Mouse (Mus musculus) kidney, postnatal 25 days (tissue): ENCODE measurements at regions not wholly inside any gene's neighbourhood (a gene's known extent, or its start where the extent isn't known, plus 50 kb on each side); places are given as distances from the start of the nearest gene placed in this dataset.
"Not testable (repeated sequence)": the region's sequence is repeated elsewhere in the genome, so short reads cannot be mapped to it uniquely, and the experiment has no call there.

Experiments used
- DNase-seq, 2 experiments: peaks; one replicate each; pipeline ENCODE4 v3.0.0; 2021; ENCODE audit warnings: mixed read lengths in 2 of 2

- DNase-seq: no peak
Measured at GRCm38 (mm10) chr13:72282764-72283163, 319.2 kb upstream of the Irx1 start.

GRCm38 (mm10) chr13:72283701-72284100, 320.2 kb upstream of the Irx1 start:
- no peak for DNase-seq

- DNase-seq: no peak
Measured at GRCm38 (mm10) chr13:72286301-72286700, 322.8 kb upstream of the Irx1 start.

- no peak for DNase-seq
Measured at GRCm38 (mm10) chr13:72288381-72289092, 325.0 kb upstream of the Irx1 start.

GRCm38 (mm10) chr13:72289093-72289501, 325.6 kb upstream of the Irx1 start:
- DNase-seq: no peak

- peak; percentile 40 to 60 for DNase-seq
Measured at GRCm38 (mm10) chr13:72292361-72292760, 328.8 kb upstream of the Irx1 start.

GRCm38 (mm10) chr13:72293059-72293694, 329.7 kb upstream of the Irx1 start:
- no peak for DNase-seq

GRCm38 (mm10) chr13:72298264-72298870, 330.3 kb upstream of the Irx2 start:
- DNase-seq: no peak

- no peak for DNase-seq
Measured at GRCm38 (mm10) chr13:72299660-72300059, 329.0 kb upstream of the Irx2 start.

GRCm38 (mm10) chr13:72301114-72301513, 327.5 kb upstream of the Irx2 start:
- peak in 1 of 2 experiments; percentile 18 for DNase-seq

GRCm38 (mm10) chr13:72301841-72302240, 326.8 kb upstream of the Irx2 start:
- no peak for DNase-seq

- DNase-seq: no peak
Measured at GRCm38 (mm10) chr13:72302436-72303125, 326.0 kb upstream of the Irx2 start.

GRCm38 (mm10) chr13:72303126-72303760, 325.4 kb upstream of the Irx2 start:
- DNase-seq: no peak

- DNase-seq: no peak
Measured at GRCm38 (mm10) chr13:72324041-72324690, 304.5 kb upstream of the Irx2 start.

- not testable (repeated sequence) for DNase-seq
Measured at GRCm38 (mm10) chr13:72326201-72326600, 302.4 kb upstream of the Irx2 start.

- DNase-seq: no peak
Measured at GRCm38 (mm10) chr13:72345647-72346133, 282.9 kb upstream of the Irx2 start.

GRCm38 (mm10) chr13:72346207-72346943, 282.2 kb upstream of the Irx2 start:
- DNase-seq: no peak

GRCm38 (mm10) chr13:72346944-72347586, 281.6 kb upstream of the Irx2 start:
- DNase-seq: no peak

- DNase-seq: peak; percentile 61 to 70
Measured at GRCm38 (mm10) chr13:72352641-72353181, 275.9 kb upstream of the Irx2 start.

GRCm38 (mm10) chr13:72355297-72355696, 273.3 kb upstream of the Irx2 start:
- DNase-seq: no peak

GRCm38 (mm10) chr13:72355821-72356220, 272.8 kb upstream of the Irx2 start:
- DNase-seq: peak in 1 of 2 experiments; percentile 34
